Mouse (Mus musculus) heart, embryonic 10.5 days (tissue): ENCODE results near the gene Fa2h. TPM values are rescaled to one million over a fixed set of nuclear protein-coding genes. Genes with fewer than 3 reads are reported as not detected.
A peak's percentile ranks its signal among the peaks of the same experiment; 100 is the strongest.
"Not testable (repeated sequence)": the region's sequence is repeated elsewhere in the genome, so short reads cannot be mapped to it uniquely, and the experiment has no call there.

ENCODE experiments used
- DNase-seq: peaks from one replicate; pipeline ENCODE4 v3.0.0-alpha.2; 2017; ENCODE audit warnings: low spot score
- H3K27ac ChIP-seq: fragments of 300-500 bp; sonication (generic); 2 replicates; pipeline ENCODE4 v1.5.1; 2016; ENCODE audit warnings: mild to moderate bottlenecking
- H3K27me3 ChIP-seq: fragments of 300-500 bp; sonication (generic); 2 replicates; pipeline ENCODE4 v1.6.1; 2016; ENCODE audit warnings: mild to moderate bottlenecking; ENCODE audit not compliant: poor library complexity, insufficient read depth, severe bottlenecking
- H3K36me3 ChIP-seq: fragments of 300-500 bp; sonication (generic); 2 replicates; pipeline ENCODE4 v1.6.1; 2016; ENCODE audit warnings: mild to moderate bottlenecking, moderate library complexity
- H3K4me1 ChIP-seq: fragments of 300-500 bp; sonication (generic); 2 replicates; pipeline ENCODE4 v1.6.1; 2016; ENCODE audit warnings: mild to moderate bottlenecking
- H3K4me3 ChIP-seq: fragments of 300-500 bp; sonication (generic); 2 replicates; pipeline ENCODE4 v1.5.1; 2016; ENCODE audit warnings: mild to moderate bottlenecking, moderate library complexity
- H3K9me3 ChIP-seq: fragments of 300-500 bp; sonication (generic); 2 replicates; pipeline ENCODE4 v1.6.1; 2016; ENCODE audit warnings: mild to moderate bottlenecking, moderate library complexity
- WGBS: fragments of 180-500 bp; shearing (Covaris S2); methylation state at CpG from one replicate; pipeline ENCODE4 v1.1.7; 2016; 5-methylcytosine and 5-hydroxymethylcytosine counted together
- polyA plus RNA-seq: library from polyadenylated mRNA; unstranded; fragments of >200 nt; fragmentation: Nextera tagmentation; extraction: Ambion mirVana; gene quantifications from 2 replicates; pipeline ENCODE4 v1.2.1, GENCODE M21; 2016

The Fa2h gene
- polyA plus RNA-seq, 1 experiment from 2014 or later = not detected

DNA sequence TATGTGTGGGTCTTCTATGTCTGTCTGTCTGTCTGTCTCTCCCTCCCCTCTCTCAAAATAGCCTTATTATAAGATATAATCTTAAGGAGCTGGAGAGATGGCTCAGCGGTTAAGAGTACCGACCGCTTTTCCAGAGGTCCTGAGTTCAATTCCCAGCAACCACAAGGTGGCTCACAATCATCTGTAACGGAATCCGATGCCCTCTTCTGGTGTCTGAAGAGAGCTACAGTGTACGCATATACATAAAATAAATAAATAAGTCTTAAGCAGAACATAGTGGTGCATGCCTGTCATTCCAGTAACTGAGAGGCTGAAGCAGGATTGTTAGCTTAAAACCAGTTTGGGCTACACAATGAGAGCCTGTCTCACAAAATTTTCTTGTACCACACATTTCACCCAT lies 43.0 kb downstream of the Fa2h start:
- DNase-seq = no peak
- Histone ChIP-seq H3K27me3 (peaks cover 10% of the 10 kb centered on the region; the same call in 1 of the 2 replicates), H3K27ac (no peak overlapping the region), H3K4me1 (no peaks in the 10 kb centered on the region), H3K36me3 (no peaks in the 10 kb centered on the region), H3K9me3 (no peaks in the 10 kb centered on the region), H3K4me3 (no peak overlapping the region)
- 75% methylated on average over 6 of the region's 6 CpGs for WGBS

GRCm38 (mm10) chr8:111343225-111343624 lies 50.4 kb downstream of the Fa2h start:
- peak; percentile 86 for DNase-seq
- Histone ChIP-seq H3K27ac (no peak overlapping the region), H3K4me1 (no peaks in the 10 kb centered on the region), H3K9me3 (no peaks in the 10 kb centered on the region), H3K4me3 (no peak overlapping the region), H3K27me3 (peaks cover 20% of the 10 kb centered on the region; the same call in 1 of the 2 replicates), H3K36me3 (no peaks in the 10 kb centered on the region)
- 13% methylated on average over 5 of the region's 5 CpGs for WGBS

DNA sequence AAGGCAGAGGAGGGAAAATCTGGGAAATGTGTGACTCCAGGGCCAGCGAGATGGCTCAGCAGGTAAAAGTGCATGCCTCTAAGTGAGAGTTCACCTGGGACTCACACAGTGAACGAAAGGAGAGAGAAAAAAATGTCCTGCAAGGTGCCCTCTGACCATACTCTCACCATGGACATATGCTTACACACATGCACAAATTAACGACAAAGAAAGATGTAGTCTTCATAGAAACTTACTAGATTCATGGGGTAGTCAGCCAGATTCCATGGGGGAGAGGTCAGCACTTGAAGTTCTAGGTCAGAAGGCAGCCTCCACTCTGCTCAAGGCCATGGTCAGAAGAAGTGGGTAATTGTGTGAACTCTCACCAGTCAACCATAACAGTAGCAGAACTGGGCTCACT lies 53.4 kb downstream of the Fa2h start:
- 63% methylated on average over 3 of the region's 3 CpGs for WGBS
- Histone ChIP-seq H3K36me3 (no peaks in the 10 kb centered on the region), H3K4me3 (no peak overlapping the region), H3K9me3 (no peaks in the 10 kb centered on the region), H3K4me1 (peaks cover 9% of the 10 kb centered on the region), H3K27ac (no peak overlapping the region), H3K27me3 (peaks cover 16% of the 10 kb centered on the region; the same call in 1 of the 2 replicates)
- DNase-seq = no peak

DNA sequence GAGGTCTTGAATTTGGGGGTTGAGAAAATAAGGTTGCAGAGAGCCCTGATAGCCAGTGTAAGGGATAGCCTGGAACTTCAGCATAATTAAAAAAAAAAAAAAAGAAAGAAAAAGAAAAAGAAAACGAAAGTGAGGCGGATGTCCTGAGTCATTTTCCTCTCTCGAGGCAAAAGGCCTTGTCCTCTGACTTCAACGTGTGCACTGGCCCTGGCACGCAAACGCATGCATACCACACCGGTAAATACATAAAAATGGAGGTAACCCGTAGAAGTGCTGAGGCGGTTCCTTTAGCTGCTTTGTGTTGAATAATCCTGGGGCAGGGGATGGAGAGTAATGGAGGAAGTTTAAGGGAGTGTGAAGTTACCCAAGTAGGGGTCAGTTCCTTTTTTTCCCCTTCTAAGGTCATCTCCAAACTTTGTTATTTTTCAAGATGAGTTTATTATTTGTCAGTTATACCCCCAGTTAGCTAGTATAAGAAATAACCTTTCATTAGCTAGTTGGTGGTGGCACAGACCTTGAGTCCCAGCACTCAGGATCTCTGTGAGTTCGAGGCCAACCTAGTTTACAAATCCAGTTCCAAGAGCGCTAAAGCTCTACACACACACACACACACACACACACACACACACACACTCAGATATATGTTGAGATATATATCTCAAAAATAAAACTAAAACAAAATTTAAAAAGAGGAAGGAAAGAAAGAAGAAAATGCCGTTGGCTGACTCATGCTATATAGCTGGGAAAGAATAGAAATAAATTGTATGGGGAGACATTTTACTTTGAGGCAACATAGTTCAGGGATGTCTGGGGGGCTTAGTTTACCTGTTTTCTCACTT lies 55.0 kb downstream of the Fa2h start:
- H3K4me3 ChIP-seq = peak overlapping the region; percentile 66; the same call in 1 of the 2 replicates
- no peak overlapping the region for H3K27ac ChIP-seq
- H3K4me1 ChIP-seq = peaks cover 9% of the 10 kb centered on the region
- no peaks in the 10 kb centered on the region for H3K36me3 ChIP-seq
- no peak for DNase-seq
- WGBS = 41% methylated on average over 12 of the region's 12 CpGs
- H3K9me3 ChIP-seq = no peaks in the 10 kb centered on the region
- peaks cover 22% of the 10 kb centered on the region; the same call in 1 of the 2 replicates for H3K27me3 ChIP-seq

- Histone ChIP-seq H3K27me3 (peaks cover 24% of the 10 kb centered on the region; the same call in 1 of the 2 replicates), H3K36me3 (no peaks in the 10 kb centered on the region), H3K4me1 (peaks cover 9% of the 10 kb centered on the region), H3K27ac (no peak within 1 kb of the TSS), H3K9me3 (no peaks in the 10 kb centered on the region), H3K4me3 (peak within 1 kb of the TSS; percentile 66)
- WGBS = under 1% methylated on average over 29 of the region's 29 CpGs
- DNase-seq = peak; percentile 90
These were observed 55.7 kb downstream of the Fa2h start, which contains the start of gene Mlkl for GRCm38 (mm10) chr8:111337890-111338347. Gene Mlkl, minus strand, starts transcription at chr8:111338177.

GRCm38 (mm10) chr8:111337311-111337889 lies 56.2 kb downstream of the Fa2h start:
- Histone ChIP-seq H3K27ac (no peak overlapping the region), H3K4me3 (peak overlapping the region; percentile 66), H3K9me3 (no peaks in the 10 kb centered on the region), H3K36me3 (no peaks in the 10 kb centered on the region), H3K4me1 (peaks cover 9% of the 10 kb centered on the region), H3K27me3 (peaks cover 24% of the 10 kb centered on the region; the same call in 1 of the 2 replicates)
- no peak for DNase-seq
- 23% methylated on average over 17 of the region's 17 CpGs for WGBS

- WGBS = 82% methylated on average over 4 of the region's 4 CpGs
- Histone ChIP-seq H3K4me1 (peaks cover 9% of the 10 kb centered on the region), H3K27me3 (peaks cover 24% of the 10 kb centered on the region; the same call in 1 of the 2 replicates), H3K36me3 (no peaks in the 10 kb centered on the region), H3K9me3 (no peaks in the 10 kb centered on the region), H3K4me3 (no peak overlapping the region), H3K27ac (no peak overlapping the region)
- no peak for DNase-seq
These were observed 56.9 kb downstream of the Fa2h start for GRCm38 (mm10) chr8:111336692-111337091.

- H3K36me3 ChIP-seq = no peaks in the 10 kb centered on the region
- H3K27me3 ChIP-seq = no peaks in the 10 kb centered on the region
- no peak overlapping the region for H3K27ac ChIP-seq
- no peaks in the 10 kb centered on the region for H3K4me1 ChIP-seq
- DNase-seq = no peak
- no peaks in the 10 kb centered on the region for H3K9me3 ChIP-seq
- WGBS = 77% methylated on average over 6 of the region's 6 CpGs
- no peak overlapping the region for H3K4me3 ChIP-seq
These were observed 68.3 kb downstream of the Fa2h start for GRCm38 (mm10) chr8:111325222-111325790.

DNA sequence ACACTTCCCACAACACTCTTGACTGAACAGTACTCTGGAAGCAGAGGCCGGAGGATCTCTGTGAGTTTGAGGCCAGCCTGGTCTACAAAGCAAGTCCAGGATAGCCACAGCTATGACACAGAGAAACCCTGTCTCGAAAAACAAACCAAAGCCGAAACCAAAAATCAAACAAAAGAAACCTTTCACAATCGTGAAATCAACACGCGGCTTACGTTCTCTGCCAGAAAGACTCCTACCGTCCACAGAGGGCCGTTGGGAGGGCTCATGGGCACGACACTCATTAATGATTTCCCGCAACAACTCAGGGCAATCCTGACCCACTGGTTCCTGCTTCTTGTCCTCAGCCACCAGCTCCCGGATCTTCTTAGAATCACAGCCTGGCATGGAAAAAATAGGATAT lies 78.9 kb downstream of the Fa2h start:
- Histone ChIP-seq H3K27ac (no peak overlapping the region), H3K4me3 (no peak overlapping the region), H3K27me3 (peaks cover 9% of the 10 kb centered on the region; the same call in 1 of the 2 replicates), H3K36me3 (no peaks in the 10 kb centered on the region), H3K9me3 (no peaks in the 10 kb centered on the region), H3K4me1 (no peaks in the 10 kb centered on the region)
- 88% methylated on average over 12 of the region's 12 CpGs for WGBS
- DNase-seq = no peak

GRCm38 (mm10) chr8:111313961-111314360 lies 79.7 kb downstream of the Fa2h start:
- H3K9me3 ChIP-seq, H3K4me3 ChIP-seq, H3K4me1 ChIP-seq, H3K27me3 ChIP-seq, H3K36me3 ChIP-seq, H3K27ac ChIP-seq, DNase-seq: not testable (repeated sequence)
- 96% methylated on average over 6 of the region's 6 CpGs for WGBS

DNA sequence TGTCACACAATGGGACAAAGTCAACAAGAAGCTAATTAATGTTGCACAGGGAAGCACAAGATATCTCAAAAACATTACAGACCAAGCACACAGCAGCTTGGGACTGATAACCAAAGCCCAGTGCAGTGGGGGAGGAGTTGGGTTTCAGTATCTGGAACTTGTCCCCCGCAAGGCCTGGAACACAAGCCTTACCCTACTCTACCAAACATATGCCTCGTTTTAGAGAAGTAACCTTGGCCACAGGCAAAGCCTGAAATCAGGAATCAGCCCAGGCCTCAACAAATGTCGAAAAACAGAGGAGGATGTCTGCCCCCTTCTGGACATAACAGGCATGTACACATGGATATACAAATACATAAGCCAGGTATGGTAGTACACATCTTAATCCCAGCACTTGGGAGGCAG lies 80.9 kb downstream of the Fa2h start:
- Histone ChIP-seq H3K36me3 (no peaks in the 10 kb centered on the region), H3K27me3 (no peaks in the 10 kb centered on the region), H3K4me1 (no peaks in the 10 kb centered on the region), H3K27ac (no peak overlapping the region), H3K9me3 (no peaks in the 10 kb centered on the region), H3K4me3 (no peak overlapping the region)
- no peak for DNase-seq
- 61% methylated on average over 3 of the region's 3 CpGs for WGBS

DNA sequence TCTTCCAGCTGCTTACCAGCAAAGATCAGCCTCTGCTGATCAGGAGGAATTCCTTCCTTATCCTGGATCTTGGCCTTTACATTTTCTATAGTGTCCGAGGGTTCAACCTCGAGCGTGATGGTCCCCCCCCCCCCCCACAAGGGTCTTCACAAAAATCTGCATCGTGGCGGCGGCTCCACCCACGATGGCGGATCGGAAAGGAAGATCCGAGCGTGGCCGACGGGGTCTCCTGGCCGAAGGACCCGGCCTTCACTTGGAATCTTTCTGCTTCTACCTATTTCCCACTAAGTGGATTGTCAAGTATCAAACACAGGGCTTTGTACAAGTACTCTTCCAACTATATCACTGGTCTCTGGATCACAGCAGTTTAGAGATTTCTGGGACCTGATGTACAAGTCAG lies 83.6 kb downstream of the Fa2h start:
- 87% methylated on average over 15 of the region's 15 CpGs for WGBS
- H3K4me3 ChIP-seq, H3K9me3 ChIP-seq, H3K27ac ChIP-seq, H3K27me3 ChIP-seq, DNase-seq, H3K4me1 ChIP-seq, H3K36me3 ChIP-seq: not testable (repeated sequence)
